Mouse (Mus musculus): Measurements from ENCODE around the gene Nfix.
A peak's percentile ranks its signal among the peaks of the same experiment; 100 is the strongest.

- TF ChIP-seq EP300 (IDR thresholded peaks at IDR 0.05; ENCODE audit: insufficient read depth, low read depth, low read length) (no peak), POLR2A (IDR thresholded peaks at IDR 0.05; ENCODE audit: insufficient read depth, low read depth, low read length) (no peak), CTCF (IDR thresholded peaks at IDR 0.05) (0 out of 2 replicates have a peak, but pooled peaks have one; percentile 17)
Measured at GRCm38 (mm10) chr8:84806031-84806430, 5.9 kb upstream of the Nfix start.

All from heart, adult 2 months (tissue).